Mouse (Mus musculus): ENCODE results near the gene Gm17190.
"Not testable (repeated sequence)": the region's sequence is repeated elsewhere in the genome, so short reads cannot be mapped to it uniquely, and the experiment has no call there.

Gm17190 gene

GRCm38 (mm10) chr13:96081754-96082153 is at the start of gene Gm17190:
Gene Gm17190 (plus strand): TSS chr13:96082054.
- DNase-seq (ENCODE audit: low read depth, low spot score), result not testable (repeated sequence)

- no peak for DNase-seq (ENCODE audit: low read depth, low spot score)
These were observed 42.3 kb upstream of the Gm17190 start for GRCm38 (mm10) chr13:96039536-96039935.

- DNase-seq (ENCODE audit: low read depth, low spot score), result no peak
These were observed 41.4 kb upstream of the Gm17190 start for GRCm38 (mm10) chr13:96040275-96041042.

GRCm38 (mm10) chr13:96045396-96045795 is 36.5 kb upstream of the Gm17190 start:
- DNase-seq (ENCODE audit: low read depth, low spot score), result peak; percentile 26

- no peak for DNase-seq (ENCODE audit: low read depth, low spot score)
These were observed 29.1 kb upstream of the Gm17190 start for GRCm38 (mm10) chr13:96052755-96053154.

- no peak for DNase-seq (ENCODE audit: low read depth, low spot score)
These were observed 8.3 kb upstream of the Gm17190 start for GRCm38 (mm10) chr13:96073555-96073954.

GRCm38 (mm10) chr13:96081276-96081675 is 578 bp upstream of the Gm17190 start, which contains the start of gene Gm20075:
Gene Gm20075 (minus strand): TSS chr13:96081376.
- not testable (repeated sequence) for DNase-seq (ENCODE audit: low read depth, low spot score)

- DNase-seq (ENCODE audit: low read depth, low spot score), result no peak
These were observed 3.9 kb downstream of the Gm17190 start for GRCm38 (mm10) chr13:96085581-96086302.

- no peak for DNase-seq (ENCODE audit: low read depth, low spot score)
These were observed 9.1 kb downstream of the Gm17190 start for GRCm38 (mm10) chr13:96090929-96091328.

- DNase-seq (ENCODE audit: low read depth, low spot score), result no peak
These were observed 24.5 kb downstream of the Gm17190 start for GRCm38 (mm10) chr13:96106367-96106766.

GRCm38 (mm10) chr13:96110767-96111166 is 28.9 kb downstream of the Gm17190 start:
- DNase-seq (ENCODE audit: low read depth, low spot score), result no peak

GRCm38 (mm10) chr13:96112711-96113110 is 30.9 kb downstream of the Gm17190 start:
- DNase-seq (ENCODE audit: low read depth, low spot score), result no peak

- no peak for DNase-seq (ENCODE audit: low read depth, low spot score)
These were observed 43.2 kb downstream of the Gm17190 start for GRCm38 (mm10) chr13:96125011-96125410.

- peak; percentile 59 for DNase-seq (ENCODE audit: low read depth, low spot score)
These were observed 44.8 kb downstream of the Gm17190 start for GRCm38 (mm10) chr13:96126669-96127068.

- no peak for DNase-seq (ENCODE audit: low read depth, low spot score)
These were observed 47.2 kb downstream of the Gm17190 start for GRCm38 (mm10) chr13:96129081-96129480.

GRCm38 (mm10) chr13:96131050-96131449 is 49.2 kb downstream of the Gm17190 start:
- peak; percentile 86 for DNase-seq (ENCODE audit: low read depth, low spot score)

GRCm38 (mm10) chr13:96131911-96132310 is 50.1 kb downstream of the Gm17190 start:
- DNase-seq (ENCODE audit: low read depth, low spot score), result no peak

GRCm38 (mm10) chr13:96132401-96132816 is 50.6 kb downstream of the Gm17190 start, which contains the start of gene Sv2c:
Gene Sv2c (minus strand): TSS chr13:96132577.
- peak; percentile 88 for DNase-seq (ENCODE audit: low read depth, low spot score)

Data from ZHBTc4 (cell line).